Mouse (Mus musculus): ENCODE measurements around the gene Rdh12. TPM values are rescaled to one million over a fixed set of nuclear protein-coding genes. Genes with fewer than 3 reads are reported as not detected.
"Not testable (repeated sequence)": the region's sequence is repeated elsewhere in the genome, so short reads cannot be mapped to it uniquely, and the experiment has no call there.

Gene Rdh12
- polyA plus RNA-seq, 2 experiments, result 10.2 to 24.2 TPM

DNA sequence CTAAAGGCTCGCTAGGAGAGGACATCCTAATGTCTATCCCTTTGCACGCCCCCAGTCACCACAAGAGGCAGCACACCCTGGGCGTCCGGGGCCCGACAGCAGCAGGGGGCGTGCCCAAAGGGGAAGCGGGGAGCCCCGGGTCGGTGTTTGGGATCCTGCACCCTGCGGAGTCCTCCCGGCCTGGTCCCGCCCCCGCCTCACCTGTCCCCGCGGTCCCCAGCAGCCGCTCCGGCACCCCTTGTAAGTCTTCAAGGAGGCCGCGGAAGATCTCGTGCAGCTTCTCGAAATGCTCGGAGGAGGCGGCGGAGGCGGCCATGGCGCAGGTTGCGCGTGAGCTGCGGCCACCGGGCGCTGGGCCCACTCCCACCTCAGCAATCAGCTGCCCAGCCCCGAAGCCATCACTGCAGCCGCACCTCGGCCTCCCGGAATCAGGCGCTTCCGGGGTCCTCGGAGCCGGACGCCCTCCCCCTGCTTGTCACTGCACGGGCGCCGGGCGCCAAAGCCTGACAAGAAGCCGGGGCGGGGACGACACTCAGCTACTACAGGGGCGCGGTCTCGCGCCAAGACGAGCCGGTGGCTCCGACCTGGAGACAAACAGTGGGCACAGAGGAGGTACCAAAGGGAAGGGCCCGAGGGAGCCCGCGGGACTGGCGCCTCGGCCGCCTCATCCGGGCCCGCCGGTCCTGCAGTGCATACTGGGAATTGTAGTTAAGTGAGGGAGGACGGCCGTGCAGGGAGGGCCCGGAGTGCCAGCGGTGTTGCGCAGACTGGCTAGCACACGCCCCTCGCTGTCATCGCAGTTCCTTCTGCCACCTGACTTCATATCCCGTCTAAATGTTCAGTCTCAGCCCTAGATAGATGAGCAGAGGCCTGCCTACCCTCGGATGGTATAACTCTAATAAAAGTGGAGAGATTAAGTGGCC lies 36.4 kb upstream of the Rdh12 start, which contains the start of gene Vti1b:
Gene Vti1b (minus strand): TSS at position 649 of the 923 bp plus-strand sequence.
- Histone ChIP-seq H3K27ac (replicated peaks; ENCODE audit: low read depth, low read length) (peak within 1 kb of the TSS; percentile 92), H3K4me1 (ENCODE audit: control insufficient read depth, insufficient read depth, low read length) (peaks cover 5% of the 10 kb centered on the region; the same call in 1 of the 2 replicates), H3K4me3 (replicated peaks; ENCODE audit: low read length) (peak within 1 kb of the TSS; percentile 74), H3K4me2 (replicated peaks; ENCODE audit: low read depth, low read length, severe bottlenecking) (peak within 1 kb of the TSS; percentile 69), H3K9me3 (ENCODE audit: control insufficient read depth, low read length) (no peaks in the 10 kb centered on the region), H3K36me3 (ENCODE audit: control insufficient read depth, insufficient read depth, low read length) (peaks cover 22% of the 10 kb centered on the region), H3K9ac (ENCODE audit: low read depth, low read length, severe bottlenecking) (peak within 1 kb of the TSS; percentile 82), H3K27me3 (ENCODE audit: control insufficient read depth, insufficient read depth, low read length) (no peaks in the 10 kb centered on the region)
- ATAC-seq (ENCODE audit: low FRiP score, low read depth) (peak; percentile 96), DNase-seq (ENCODE audit: low spot score) (peak; percentile 86)
- WGBS, result under 1% methylated on average over 67 of the region's 73 CpGs
- TF ChIP-seq POLR2A (IDR thresholded peaks at IDR 0.05; ENCODE audit: borderline replicate concordance, extremely low read depth, insufficient read depth, insufficient read length), result 0 out of 2 replicates have a peak, but pooled peaks have one; percentile 28

DNA sequence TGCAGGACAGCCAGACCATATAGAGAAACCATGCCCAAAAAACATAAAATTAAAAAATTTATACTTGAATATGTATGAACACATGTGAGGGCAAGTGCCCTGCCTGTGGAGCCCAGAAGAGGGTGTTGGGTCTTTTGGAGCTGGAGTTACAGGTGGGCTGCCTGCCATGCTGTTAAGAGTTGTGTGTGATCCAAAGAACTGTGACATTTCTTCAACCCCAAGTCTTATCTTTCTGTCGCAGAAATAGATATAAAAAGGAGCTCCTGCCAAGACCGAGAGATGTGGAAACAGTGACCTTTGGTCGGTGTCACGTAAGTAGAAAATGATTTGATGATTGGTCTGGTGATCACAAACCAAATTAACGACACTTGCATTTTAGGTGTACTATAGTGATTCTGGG lies 35.0 kb upstream of the Rdh12 start:
- WGBS, result 83% methylated on average over 5 of the region's 5 CpGs
- H3K36me3 ChIP-seq (ENCODE audit: control insufficient read depth, insufficient read depth, low read length), result peaks cover 33% of the 10 kb centered on the region
- DNase-seq (ENCODE audit: low spot score), result no peak
- H3K4me3 ChIP-seq (replicated peaks; ENCODE audit: low read length), result no peak overlapping the region
- TF ChIP-seq POLR2A (IDR thresholded peaks at IDR 0.05; ENCODE audit: borderline replicate concordance, extremely low read depth, insufficient read depth, insufficient read length), result no peak
- no peaks in the 10 kb centered on the region for H3K27me3 ChIP-seq (ENCODE audit: control insufficient read depth, insufficient read depth, low read length)
- no peak for ATAC-seq (ENCODE audit: low FRiP score, low read depth)
- no peak overlapping the region for H3K4me2 ChIP-seq (replicated peaks; ENCODE audit: low read depth, low read length, severe bottlenecking)
- H3K9ac ChIP-seq (ENCODE audit: low read depth, low read length, severe bottlenecking), result no peak overlapping the region
- H3K9me3 ChIP-seq (ENCODE audit: control insufficient read depth, low read length), result no peaks in the 10 kb centered on the region
- H3K27ac ChIP-seq (replicated peaks; ENCODE audit: low read depth, low read length), result no peak overlapping the region
- peaks cover 5% of the 10 kb centered on the region; the same call in 1 of the 2 replicates for H3K4me1 ChIP-seq (ENCODE audit: control insufficient read depth, insufficient read depth, low read length)

GRCm38 (mm10) chr12:79175998-79176397 lies 32.7 kb upstream of the Rdh12 start:
- DNase-seq (ENCODE audit: low spot score), result no peak
- 89% methylated on average over 5 of the region's 5 CpGs for WGBS
- H3K36me3 ChIP-seq (ENCODE audit: control insufficient read depth, insufficient read depth, low read length), result peaks cover 43% of the 10 kb centered on the region
- H3K27me3 ChIP-seq (ENCODE audit: control insufficient read depth, insufficient read depth, low read length), result no peaks in the 10 kb centered on the region
- H3K4me3 ChIP-seq (replicated peaks; ENCODE audit: low read length), result no peak overlapping the region
- no peak overlapping the region for H3K9ac ChIP-seq (ENCODE audit: low read depth, low read length, severe bottlenecking)
- H3K4me2 ChIP-seq (replicated peaks; ENCODE audit: low read depth, low read length, severe bottlenecking), result no peak overlapping the region
- no peak for ATAC-seq (ENCODE audit: low FRiP score, low read depth)
- no peaks in the 10 kb centered on the region for H3K9me3 ChIP-seq (ENCODE audit: control insufficient read depth, low read length)
- peaks cover 5% of the 10 kb centered on the region; the same call in 1 of the 2 replicates for H3K4me1 ChIP-seq (ENCODE audit: control insufficient read depth, insufficient read depth, low read length)
- TF ChIP-seq POLR2A (IDR thresholded peaks at IDR 0.05; ENCODE audit: borderline replicate concordance, extremely low read depth, insufficient read depth, insufficient read length), result no peak
- no peak overlapping the region for H3K27ac ChIP-seq (replicated peaks; ENCODE audit: low read depth, low read length)

GRCm38 (mm10) chr12:79185160-79185559 lies 23.6 kb upstream of the Rdh12 start:
- peaks cover 64% of the 10 kb centered on the region for H3K36me3 ChIP-seq (ENCODE audit: control insufficient read depth, insufficient read depth, low read length)
- not testable (repeated sequence) for H3K27me3 ChIP-seq (ENCODE audit: control insufficient read depth, insufficient read depth, low read length); DNase-seq (ENCODE audit: low spot score); ATAC-seq (ENCODE audit: low FRiP score, low read depth); H3K4me2 ChIP-seq (replicated peaks; ENCODE audit: low read depth, low read length, severe bottlenecking); H3K9me3 ChIP-seq (ENCODE audit: control insufficient read depth, low read length); H3K27ac ChIP-seq (replicated peaks; ENCODE audit: low read depth, low read length); H3K9ac ChIP-seq (ENCODE audit: low read depth, low read length, severe bottlenecking); H3K4me1 ChIP-seq (ENCODE audit: control insufficient read depth, insufficient read depth, low read length); H3K4me3 ChIP-seq (replicated peaks; ENCODE audit: low read length)
- WGBS, result 94% methylated on average over 5 of the region's 6 CpGs

- H3K4me1 ChIP-seq (ENCODE audit: control insufficient read depth, insufficient read depth, low read length), result peaks cover 6% of the 10 kb centered on the region
- DNase-seq (ENCODE audit: low spot score) (peak; percentile 90), ATAC-seq (ENCODE audit: low FRiP score, low read depth) (peak; percentile 82)
- H3K4me3 ChIP-seq (replicated peaks; ENCODE audit: low read length), result peak overlapping the region; percentile 65
- no peak for TF ChIP-seq POLR2A (IDR thresholded peaks at IDR 0.05; ENCODE audit: borderline replicate concordance, extremely low read depth, insufficient read depth, insufficient read length)
- H3K4me2 ChIP-seq (replicated peaks; ENCODE audit: low read depth, low read length, severe bottlenecking), result peak overlapping the region; percentile 59
- peaks cover 23% of the 10 kb centered on the region for H3K36me3 ChIP-seq (ENCODE audit: control insufficient read depth, insufficient read depth, low read length)
- H3K27me3 ChIP-seq (ENCODE audit: control insufficient read depth, insufficient read depth, low read length), result no peaks in the 10 kb centered on the region
- peak overlapping the region; percentile 63 for H3K27ac ChIP-seq (replicated peaks; ENCODE audit: low read depth, low read length)
- WGBS, result under 1% methylated on average over 18 of the region's 18 CpGs
- H3K9ac ChIP-seq (ENCODE audit: low read depth, low read length, severe bottlenecking), result peak overlapping the region; percentile 68
- H3K9me3 ChIP-seq (ENCODE audit: control insufficient read depth, low read length), result no peaks in the 10 kb centered on the region
Observed at GRCm38 (mm10) chr12:79190931-79191673, 17.6 kb upstream of the Rdh12 start.

Measured in limb, embryonic 14.5 days (tissue).